Mouse (Mus musculus): ENCODE measurements around the gene Raver1. TPM values are rescaled to one million over a fixed set of nuclear protein-coding genes. Genes with fewer than 3 reads are reported as not detected.

The Raver1 gene
- polyA plus RNA-seq, 1 experiment from 2014 or later, result 35.2 TPM

DNA sequence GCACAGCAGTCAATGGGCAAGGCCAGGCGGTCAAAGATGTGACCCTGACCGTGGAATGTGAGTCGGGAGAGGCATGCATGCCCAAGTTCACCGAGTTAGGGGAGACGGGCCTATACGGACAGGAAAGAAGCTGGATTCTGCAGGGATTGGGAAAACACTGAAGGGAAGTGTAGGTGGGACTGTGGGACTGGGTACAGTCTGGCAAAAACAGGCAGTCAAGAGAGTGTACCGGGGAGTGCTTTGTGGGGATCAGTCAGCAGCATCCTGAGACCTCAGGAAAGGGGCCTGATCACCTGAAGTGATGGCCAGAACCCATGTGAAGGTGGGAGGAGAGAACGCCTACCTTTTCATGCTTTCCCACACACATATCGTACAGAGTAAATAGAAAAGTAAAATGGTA is 56.2 kb downstream of the Raver1 start:
- Histone ChIP-seq H3K36me3 (replicated peaks; ENCODE audit: control insufficient read depth, insufficient read depth) (no peaks in the 10 kb centered on the region), H3K4me2 (replicated peaks) (peak overlapping the region; percentile 76), H3K27ac (no peak overlapping the region), H3K9ac (no peak overlapping the region), H3K4me3 (replicated peaks; ENCODE audit: low read length) (peak overlapping the region; percentile 46; the same call in 1 of the 2 replicates), H3K27me3 (ENCODE audit: control insufficient read depth, insufficient read depth, low read length) (peaks cover 93% of the 10 kb centered on the region), H3K4me1 (replicated peaks; ENCODE audit: control insufficient read depth, insufficient read depth, low read length) (peaks cover 45% of the 10 kb centered on the region), H3K9me3 (ENCODE audit: control insufficient read depth, low read length) (no peaks in the 10 kb centered on the region)
- ATAC-seq (ENCODE audit: low FRiP score), result no peak
- 18% methylated on average over 9 of the region's 9 CpGs for WGBS
- DNase-seq (ENCODE audit: low spot score), result no peak

DNA sequence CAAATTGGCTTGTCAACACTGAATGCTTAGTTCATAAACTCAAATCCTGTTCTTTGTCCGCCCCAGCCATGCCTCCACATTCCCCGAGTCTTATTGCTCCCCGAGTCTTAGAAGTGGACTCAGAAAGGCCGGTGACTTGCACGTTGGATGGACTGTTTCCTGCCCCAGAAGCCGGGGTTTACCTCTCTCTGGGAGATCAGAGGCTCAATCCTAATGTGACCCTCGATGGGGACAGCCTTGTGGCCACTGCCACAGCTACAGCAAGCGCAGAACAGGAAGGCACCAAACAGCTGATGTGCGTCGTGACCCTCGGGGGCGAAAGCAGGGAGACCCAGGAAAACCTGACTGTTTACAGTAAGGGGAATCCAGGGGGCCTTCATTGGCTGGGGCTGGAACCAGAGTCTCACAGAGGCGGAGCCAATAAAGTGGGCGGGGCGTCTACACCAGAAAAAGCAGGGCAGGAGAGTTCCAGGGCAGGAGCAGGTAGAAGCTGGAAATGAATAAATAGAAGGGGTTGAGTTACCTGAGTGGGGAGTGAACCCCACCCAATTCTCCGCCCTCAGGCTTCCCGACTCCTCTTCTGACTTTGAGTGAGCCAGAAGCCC is 57.2 kb downstream of the Raver1 start:
- Histone ChIP-seq H3K36me3 (replicated peaks; ENCODE audit: control insufficient read depth, insufficient read depth) (no peaks in the 10 kb centered on the region), H3K9me3 (ENCODE audit: control insufficient read depth, low read length) (no peaks in the 10 kb centered on the region), H3K27ac (no peak overlapping the region), H3K4me1 (replicated peaks; ENCODE audit: control insufficient read depth, insufficient read depth, low read length) (peaks cover 48% of the 10 kb centered on the region), H3K27me3 (ENCODE audit: control insufficient read depth, insufficient read depth, low read length) (peaks cover 93% of the 10 kb centered on the region), H3K9ac (no peak overlapping the region), H3K4me2 (replicated peaks) (0 out of 2 replicates have a peak overlapping the region, but pooled peaks have one; percentile 76), H3K4me3 (replicated peaks; ENCODE audit: low read length) (no peak overlapping the region)
- 6% methylated on average over 17 of the region's 17 CpGs for WGBS
- ATAC-seq (ENCODE audit: low FRiP score) (no peak), DNase-seq (ENCODE audit: low spot score) (no peak)

DNA sequence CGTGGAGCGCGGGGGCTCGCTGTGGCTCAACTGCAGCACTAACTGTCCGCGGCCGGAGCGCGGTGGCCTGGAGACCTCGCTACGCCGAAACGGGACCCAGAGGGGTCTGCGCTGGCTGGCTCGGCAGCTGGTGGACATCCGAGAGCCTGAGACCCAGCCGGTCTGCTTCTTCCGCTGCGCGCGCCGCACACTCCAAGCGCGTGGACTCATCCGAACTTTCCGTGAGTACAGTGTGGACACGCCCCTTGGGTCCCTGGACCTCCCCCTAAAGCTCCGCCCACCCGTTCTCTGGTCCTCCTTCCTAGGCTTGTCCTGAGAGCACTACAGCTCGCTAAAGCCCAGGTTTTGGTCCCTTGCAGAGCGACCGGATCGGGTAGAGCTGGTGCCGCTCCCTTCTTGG is 58.7 kb downstream of the Raver1 start:
- no peak for ATAC-seq (ENCODE audit: low FRiP score)
- H3K4me2 ChIP-seq (replicated peaks), result peak overlapping the region; percentile 90
- no peaks in the 10 kb centered on the region for H3K9me3 ChIP-seq (ENCODE audit: control insufficient read depth, low read length)
- H3K27ac ChIP-seq, result no peak overlapping the region
- H3K4me3 ChIP-seq (replicated peaks; ENCODE audit: low read length), result peak overlapping the region; percentile 41
- WGBS, result under 1% methylated on average over 34 of the region's 34 CpGs
- H3K36me3 ChIP-seq (replicated peaks; ENCODE audit: control insufficient read depth, insufficient read depth), result no peaks in the 10 kb centered on the region
- peaks cover 93% of the 10 kb centered on the region for H3K27me3 ChIP-seq (ENCODE audit: control insufficient read depth, insufficient read depth, low read length)
- peaks cover 51% of the 10 kb centered on the region for H3K4me1 ChIP-seq (replicated peaks; ENCODE audit: control insufficient read depth, insufficient read depth, low read length)
- peak; percentile 54 for DNase-seq (ENCODE audit: low spot score)
- no peak overlapping the region for H3K9ac ChIP-seq

DNA sequence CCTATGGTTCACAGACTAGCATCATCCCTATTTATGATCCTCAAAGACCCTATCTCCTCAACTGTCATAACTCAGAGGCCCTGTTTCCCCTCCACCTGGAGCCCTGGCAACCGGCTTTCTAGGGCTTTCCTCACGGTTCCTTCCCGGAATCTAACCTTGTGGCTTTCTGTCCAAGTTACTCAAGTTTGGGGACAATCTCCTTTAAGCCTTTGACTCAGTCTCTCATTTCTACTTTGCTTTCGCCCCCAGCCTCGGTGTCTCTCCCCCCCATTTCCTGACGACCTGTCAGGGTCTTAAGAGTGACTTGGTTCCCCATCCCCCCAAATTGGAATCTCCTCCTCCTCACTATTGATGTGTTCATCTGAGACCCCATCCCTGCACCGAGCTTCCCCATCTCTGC is 59.3 kb downstream of the Raver1 start:
- Histone ChIP-seq H3K27me3 (ENCODE audit: control insufficient read depth, insufficient read depth, low read length) (peaks cover 87% of the 10 kb centered on the region), H3K36me3 (replicated peaks; ENCODE audit: control insufficient read depth, insufficient read depth) (no peaks in the 10 kb centered on the region), H3K9ac (peak overlapping the region; percentile 57), H3K4me3 (replicated peaks; ENCODE audit: low read length) (peak overlapping the region; percentile 41), H3K4me1 (replicated peaks; ENCODE audit: control insufficient read depth, insufficient read depth, low read length) (peaks cover 45% of the 10 kb centered on the region), H3K27ac (no peak overlapping the region), H3K4me2 (replicated peaks) (peak overlapping the region; percentile 90), H3K9me3 (ENCODE audit: control insufficient read depth, low read length) (no peaks in the 10 kb centered on the region)
- WGBS, result 5% methylated on average over 7 of the region's 7 CpGs
- DNase-seq (ENCODE audit: low spot score) (no peak), ATAC-seq (ENCODE audit: low FRiP score) (no peak)

DNA sequence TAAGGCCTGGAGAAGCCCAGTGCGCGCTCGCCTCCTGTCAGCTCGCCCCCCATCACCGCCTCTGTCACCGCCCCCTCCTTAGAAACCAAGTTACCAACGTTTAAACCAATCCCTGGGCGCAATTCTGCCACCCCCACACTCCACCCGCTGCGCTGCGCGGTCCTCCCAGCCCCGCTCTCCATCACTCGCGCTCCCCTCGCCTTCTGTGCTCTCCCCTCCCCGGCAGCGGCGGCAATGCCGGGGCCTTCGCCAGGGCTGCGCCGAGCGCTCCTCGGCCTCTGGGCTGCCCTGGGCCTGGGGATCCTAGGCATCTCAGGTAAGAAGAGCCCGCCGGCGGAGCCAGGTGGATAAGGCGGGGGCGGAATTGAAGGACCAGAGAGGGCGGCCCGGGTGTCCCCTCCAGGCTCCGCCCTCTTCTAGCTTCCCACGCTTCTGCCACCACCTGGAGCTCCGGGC is 59.9 kb downstream of the Raver1 start, which contains the start of gene Icam5:
TSS of gene Icam5 (plus strand) at position 178 of the 456 bp plus-strand sequence.
- Histone ChIP-seq H3K4me2 (replicated peaks) (peak within 1 kb of the TSS; percentile 90), H3K4me1 (replicated peaks; ENCODE audit: control insufficient read depth, insufficient read depth, low read length) (peaks cover 40% of the 10 kb centered on the region), H3K9ac (peak within 1 kb of the TSS; percentile 57), H3K27ac (no peak within 1 kb of the TSS), H3K9me3 (ENCODE audit: control insufficient read depth, low read length) (no peaks in the 10 kb centered on the region), H3K36me3 (replicated peaks; ENCODE audit: control insufficient read depth, insufficient read depth) (no peaks in the 10 kb centered on the region), H3K4me3 (replicated peaks; ENCODE audit: low read length) (peak within 1 kb of the TSS; percentile 41), H3K27me3 (ENCODE audit: control insufficient read depth, insufficient read depth, low read length) (peaks cover 83% of the 10 kb centered on the region)
- under 1% methylated on average over 34 of the region's 35 CpGs for WGBS
- DNase-seq (ENCODE audit: low spot score) (no peak), ATAC-seq (ENCODE audit: low FRiP score) (peak; percentile 44)

DNA sequence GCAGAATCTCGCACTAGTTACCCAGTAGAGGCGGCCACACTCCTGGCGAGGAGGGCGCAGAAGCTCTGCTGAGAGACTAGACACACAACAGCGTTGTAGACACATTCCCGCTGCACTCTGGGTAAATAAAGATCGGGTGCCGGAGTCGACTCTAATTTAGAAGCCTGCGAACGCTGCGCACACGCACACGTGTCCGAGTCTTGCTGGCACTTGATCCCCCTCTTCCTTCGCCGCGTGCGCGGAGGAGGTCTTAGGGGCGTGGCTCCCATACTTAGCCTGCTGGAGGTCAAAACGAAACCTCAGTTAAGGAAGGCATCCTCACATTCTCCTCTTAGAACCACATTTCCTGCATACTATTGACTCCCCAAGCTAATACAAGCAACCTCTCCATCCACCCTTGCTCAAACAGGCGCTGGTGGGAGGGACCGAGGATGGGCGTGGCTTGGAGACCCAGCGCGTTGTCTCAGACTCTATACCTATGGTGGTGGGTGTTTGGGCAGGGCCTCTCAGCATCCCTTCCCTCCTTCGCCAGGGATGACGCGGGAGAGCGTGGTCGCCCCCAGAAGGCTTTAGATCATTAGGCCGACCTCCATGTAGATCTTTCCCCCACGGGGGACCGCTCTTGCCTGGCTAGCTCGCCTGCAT is 60.4 kb downstream of the Raver1 start:
- Histone ChIP-seq H3K9ac (peak overlapping the region; percentile 57), H3K4me1 (replicated peaks; ENCODE audit: control insufficient read depth, insufficient read depth, low read length) (peaks cover 34% of the 10 kb centered on the region), H3K4me2 (replicated peaks) (peak overlapping the region; percentile 90), H3K27ac (no peak overlapping the region), H3K36me3 (replicated peaks; ENCODE audit: control insufficient read depth, insufficient read depth) (no peaks in the 10 kb centered on the region), H3K27me3 (ENCODE audit: control insufficient read depth, insufficient read depth, low read length) (peaks cover 83% of the 10 kb centered on the region), H3K9me3 (ENCODE audit: control insufficient read depth, low read length) (no peaks in the 10 kb centered on the region), H3K4me3 (replicated peaks; ENCODE audit: low read length) (peak overlapping the region; percentile 41)
- WGBS, result under 1% methylated on average over 36 of the region's 36 CpGs
- ATAC-seq (ENCODE audit: low FRiP score) (peak; percentile 61), DNase-seq (ENCODE audit: low spot score) (peak; percentile 55)

DNA sequence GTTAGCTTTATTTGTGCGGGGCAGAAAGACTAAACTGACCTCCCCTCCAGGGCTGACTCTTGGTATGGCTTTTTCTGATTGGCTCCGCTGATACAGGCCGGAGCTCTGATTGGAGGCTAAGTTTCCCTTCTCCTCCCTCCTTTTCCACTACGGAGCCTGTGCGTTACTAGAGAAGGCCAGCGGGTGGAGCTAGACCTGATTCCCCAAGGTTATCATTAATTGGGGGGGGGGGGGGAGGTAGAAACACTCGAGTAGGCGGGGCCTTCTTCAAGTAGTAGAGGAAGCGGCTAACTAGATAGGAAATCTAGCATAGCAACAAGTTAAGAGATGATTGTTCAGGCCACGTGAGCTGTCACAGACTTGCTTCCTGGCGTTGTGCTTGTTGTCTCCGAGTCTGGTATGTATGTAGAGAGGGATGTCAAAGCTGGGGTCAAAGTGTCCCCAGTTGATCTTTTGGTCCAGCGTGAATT is 61.0 kb downstream of the Raver1 start:
- H3K4me1 ChIP-seq (replicated peaks; ENCODE audit: control insufficient read depth, insufficient read depth, low read length), result peaks cover 34% of the 10 kb centered on the region
- no peak overlapping the region for H3K27ac ChIP-seq
- peak; percentile 79 for DNase-seq (ENCODE audit: low spot score)

DNA sequence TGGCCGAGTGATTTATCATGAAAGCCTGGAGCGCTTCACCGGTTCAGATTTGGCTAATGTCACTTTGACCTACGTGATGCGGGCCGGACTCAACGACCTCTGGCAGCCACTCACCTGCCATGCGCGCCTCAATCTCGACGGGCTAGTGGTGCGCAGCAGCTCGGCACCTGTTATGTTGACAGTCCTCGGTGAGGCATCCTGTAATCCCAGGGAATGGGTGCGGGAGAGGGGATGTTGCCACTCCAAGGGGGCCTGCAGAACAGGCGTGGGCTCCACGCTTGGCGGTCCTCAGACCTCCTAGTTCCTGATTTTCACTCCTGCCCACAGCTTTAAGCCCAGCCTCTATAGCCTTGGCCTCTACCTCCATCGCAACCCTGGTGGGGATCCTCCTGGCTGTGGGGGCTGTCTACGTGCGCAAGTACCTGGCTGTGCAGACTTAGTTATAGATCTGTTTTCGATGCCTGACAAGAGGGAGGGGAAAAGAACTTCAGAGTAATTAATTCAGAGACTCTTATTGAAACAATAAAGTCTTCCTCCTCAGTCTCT is 61.7 kb downstream of the Raver1 start:
- H3K9ac ChIP-seq, result no peak overlapping the region
- no peak overlapping the region for H3K27ac ChIP-seq
- no peak for ATAC-seq (ENCODE audit: low FRiP score)
- DNase-seq (ENCODE audit: low spot score), result no peak
- H3K4me2 ChIP-seq (replicated peaks), result peak overlapping the region; percentile 90
- H3K27me3 ChIP-seq (ENCODE audit: control insufficient read depth, insufficient read depth, low read length), result peaks cover 73% of the 10 kb centered on the region
- H3K9me3 ChIP-seq (ENCODE audit: control insufficient read depth, low read length), result no peaks in the 10 kb centered on the region
- H3K4me1 ChIP-seq (replicated peaks; ENCODE audit: control insufficient read depth, insufficient read depth, low read length), result peaks cover 30% of the 10 kb centered on the region
- H3K4me3 ChIP-seq (replicated peaks; ENCODE audit: low read length), result no peak overlapping the region
- no peaks in the 10 kb centered on the region for H3K36me3 ChIP-seq (replicated peaks; ENCODE audit: control insufficient read depth, insufficient read depth)
- WGBS, result 23% methylated on average over 22 of the region's 22 CpGs

More for the DNA sequence above, 61.0 kb downstream of the Raver1 start:
- H3K36me3 ChIP-seq (replicated peaks; ENCODE audit: control insufficient read depth, insufficient read depth), result no peaks in the 10 kb centered on the region
- no peaks in the 10 kb centered on the region for H3K9me3 ChIP-seq (ENCODE audit: control insufficient read depth, low read length)
- H3K27me3 ChIP-seq (ENCODE audit: control insufficient read depth, insufficient read depth, low read length), result peaks cover 78% of the 10 kb centered on the region
- peak overlapping the region; percentile 41 for H3K4me3 ChIP-seq (replicated peaks; ENCODE audit: low read length)
- H3K4me2 ChIP-seq (replicated peaks), result peak overlapping the region; percentile 90
- H3K9ac ChIP-seq, result 0 out of 2 replicates have a peak overlapping the region, but pooled peaks have one; percentile 57
- ATAC-seq (ENCODE audit: low FRiP score), result peak; percentile 44
- WGBS, result under 1% methylated on average over 13 of the region's 13 CpGs

All from hindbrain, embryonic 14.5 days (tissue).